Mouse (Mus musculus) activated CD4-positive, CD25-positive, alpha-beta regulatory T cell, adult 4 months (primary cell): ENCODE measurements around the gene Zfp369. TPM values are rescaled to one million over a fixed set of nuclear protein-coding genes. Genes with fewer than 3 reads are reported as not detected.
"Not testable (repeated sequence)": the region's sequence is repeated elsewhere in the genome, so short reads cannot be mapped to it uniquely, and the experiment has no call there.

Source experiments
- ATAC-seq: one replicate; pipeline ENCODE4 v1.8.0; 2017
- polyA plus RNA-seq, 2 experiments: library from polyadenylated mRNA; unstranded; fragments of 100-300 nt; shearing (Covaris generic); gene quantifications; one replicate each; pipeline ENCODE4 v1.2.1; 2017

Gene Zfp369
- polyA plus RNA-seq, result 10 to 100 TPM; 15.4 to 16.8 TPM

DNA sequence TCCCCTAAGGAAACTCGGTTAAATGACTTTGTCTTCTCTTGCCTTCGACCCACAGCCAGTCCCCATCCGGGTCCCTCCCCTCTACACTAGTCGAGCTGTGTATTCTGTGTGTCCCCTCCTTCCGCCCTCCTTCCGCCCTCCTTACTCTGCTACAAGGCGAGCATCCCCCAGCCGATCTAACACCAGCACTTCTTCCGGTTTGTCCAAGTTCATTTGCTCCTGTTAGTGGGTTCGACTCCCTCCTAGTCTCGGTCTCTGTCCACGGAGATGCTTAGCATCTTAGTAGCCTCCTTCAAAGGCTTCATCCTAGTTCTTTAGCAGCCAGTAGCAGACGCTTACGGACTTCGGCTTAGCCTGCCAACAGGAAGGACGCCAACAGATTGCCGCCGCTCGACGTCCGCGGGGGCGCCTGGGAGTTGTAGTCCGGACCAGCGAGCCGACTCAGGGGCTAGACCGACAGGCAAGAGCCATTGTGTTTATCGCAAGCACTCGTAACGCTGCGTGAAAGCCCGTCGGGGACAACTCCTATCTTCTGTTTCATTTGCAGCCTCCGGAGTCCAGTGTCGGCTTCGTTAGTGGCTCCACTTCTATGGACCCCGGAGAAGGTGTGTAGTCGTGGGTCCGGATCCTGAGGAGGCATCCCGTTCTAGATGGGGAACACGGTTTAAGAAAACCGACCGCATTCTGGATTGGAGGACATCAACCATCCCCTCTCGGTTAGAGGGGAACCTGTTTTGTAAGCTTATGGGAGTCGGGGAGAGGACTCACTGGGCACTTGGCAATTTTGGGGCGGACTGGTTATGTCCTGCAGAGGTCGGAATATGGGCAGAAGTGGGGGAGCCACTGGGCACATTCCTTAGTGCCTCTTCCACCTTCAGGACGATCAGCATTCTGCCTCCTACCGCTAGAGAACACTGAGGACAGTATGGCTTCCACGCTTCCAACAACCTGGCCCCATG is at the start of gene Zfp369:
Gene Zfp369 (plus strand): TSS at position 432 of the 959 bp plus-strand sequence.
- ATAC-seq, result peak; percentile 95

DNA sequence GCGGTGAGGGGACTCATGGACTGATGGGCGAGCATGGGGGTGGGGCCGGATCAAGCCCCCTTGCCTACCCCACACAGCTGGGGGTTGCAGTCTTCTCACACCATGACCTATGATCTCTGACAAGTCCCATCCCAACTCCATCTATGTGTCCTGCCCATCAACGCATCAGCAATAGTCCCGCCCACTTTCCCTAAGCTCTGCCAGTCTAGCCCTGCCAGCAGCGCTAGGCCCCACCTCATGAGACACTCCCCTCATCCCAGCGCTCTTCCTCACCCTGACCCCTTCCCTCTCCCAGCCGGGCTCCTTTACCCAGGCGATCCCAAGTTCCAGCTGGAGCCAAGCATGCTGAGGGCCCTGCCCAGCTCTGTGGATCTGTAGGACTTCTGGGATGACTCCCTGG is 41.4 kb upstream of the Zfp369 start:
- ATAC-seq, result no peak

DNA sequence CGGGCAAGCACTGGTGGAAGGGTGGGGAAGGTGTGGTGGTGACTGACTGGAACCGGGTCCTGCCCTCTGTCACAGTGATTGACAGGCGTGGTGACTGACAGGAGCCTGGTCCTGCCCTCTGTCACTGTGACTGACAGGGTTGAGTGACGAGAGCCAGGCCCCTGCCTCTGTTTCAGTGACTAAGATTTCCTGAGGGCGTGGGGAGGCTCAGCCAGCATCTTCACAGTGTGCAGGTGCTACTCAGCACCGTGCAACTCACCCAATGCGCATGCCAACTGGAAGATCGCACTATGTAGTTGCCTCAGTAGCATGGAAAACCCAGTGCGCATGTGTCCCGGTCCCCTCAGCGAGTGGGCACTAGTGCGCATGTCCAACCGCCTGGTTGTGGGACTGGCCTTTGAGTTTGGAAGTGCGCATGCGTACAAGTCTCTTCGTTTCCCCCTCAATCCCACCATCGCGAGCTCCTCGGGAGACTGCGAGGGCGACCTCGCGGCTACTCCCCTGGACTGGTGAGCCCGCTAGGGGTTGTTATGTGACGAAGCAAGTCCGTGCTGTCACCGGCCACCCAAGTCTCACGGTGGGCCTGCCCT is 38.0 kb upstream of the Zfp369 start:
- peak; percentile 85 for ATAC-seq

DNA sequence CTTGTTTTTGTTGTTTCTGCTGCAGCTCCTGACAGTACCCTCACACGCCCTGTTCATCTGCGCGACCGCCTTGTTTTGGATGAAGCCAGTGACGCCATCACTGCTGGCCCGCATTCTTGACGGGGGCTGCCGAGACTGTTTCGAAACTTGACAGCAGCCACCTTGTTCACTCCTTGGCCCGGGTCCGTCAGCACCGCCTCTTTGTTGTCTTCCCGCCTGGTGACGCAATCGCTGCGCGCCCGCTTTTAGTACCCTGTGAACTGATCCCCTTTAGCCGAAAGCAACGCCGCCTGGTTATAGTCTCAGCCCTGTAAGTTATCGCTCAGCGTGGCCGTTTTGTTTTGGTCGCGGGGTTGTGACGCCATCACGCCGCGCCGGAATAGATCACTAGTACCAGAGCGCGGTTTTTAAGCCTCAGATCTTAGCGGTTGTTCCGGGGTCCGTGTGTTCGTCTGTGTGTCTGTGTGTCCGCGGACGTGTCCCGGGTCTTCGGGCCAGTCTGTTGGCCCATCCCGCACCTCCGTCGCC is 37.5 kb upstream of the Zfp369 start:
- ATAC-seq, result peak; percentile 45

DNA sequence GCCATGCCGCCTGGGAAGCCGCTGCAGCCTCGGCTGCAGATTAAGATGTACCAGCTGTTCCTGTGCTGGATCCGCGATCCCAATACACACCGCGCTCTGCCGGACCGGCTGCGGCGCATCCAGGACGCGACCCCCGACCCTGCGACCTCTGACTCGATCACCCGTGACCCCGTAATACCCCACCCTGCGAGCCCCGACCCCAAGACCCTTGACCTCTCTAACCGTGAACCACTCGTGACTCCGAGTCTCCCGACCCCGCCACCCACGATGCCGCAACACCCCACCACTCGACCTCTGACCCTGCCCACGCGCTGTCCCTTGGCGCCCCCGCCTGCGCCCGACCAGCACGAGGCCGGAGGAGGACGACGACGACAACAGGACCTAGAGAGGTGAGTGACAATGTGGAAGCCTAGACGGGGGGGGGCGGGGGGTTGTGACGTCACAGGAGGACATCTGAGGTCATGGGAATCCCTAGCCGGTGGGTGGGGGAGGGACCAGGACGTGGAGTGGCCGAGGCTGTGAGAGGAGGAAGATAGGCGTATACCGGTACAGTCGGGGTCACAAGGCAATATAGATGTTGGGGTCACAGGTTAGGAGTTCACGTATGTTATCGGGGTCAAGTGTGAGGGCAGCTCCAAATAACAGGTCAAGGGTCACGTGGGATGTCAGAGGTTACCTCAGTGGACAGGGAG is 36.8 kb upstream of the Zfp369 start:
- ATAC-seq, result peak; percentile 1

DNA sequence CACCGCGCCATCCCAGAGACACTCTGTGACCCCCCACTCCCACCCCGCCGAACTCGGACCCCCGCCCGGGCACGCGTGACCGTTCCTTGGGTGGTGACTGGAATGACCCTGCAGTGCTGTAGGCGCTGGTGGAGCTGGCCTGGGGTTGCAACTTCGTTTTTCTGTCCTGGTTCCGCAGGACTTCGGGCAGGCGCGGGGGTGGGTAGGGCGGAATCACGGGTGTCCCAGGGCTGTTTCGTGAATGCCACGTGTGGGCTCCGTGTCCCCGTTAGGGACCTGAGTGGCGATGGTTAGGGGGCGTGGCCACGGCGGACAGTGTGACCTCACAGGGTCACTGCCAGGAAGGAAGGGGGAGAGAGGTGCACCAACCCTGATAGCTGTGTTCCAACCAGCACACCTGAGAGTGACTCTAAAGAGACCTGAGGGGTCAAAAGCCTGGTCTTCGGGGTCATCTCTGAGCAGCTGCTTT is 36.3 kb upstream of the Zfp369 start:
- no peak for ATAC-seq

DNA sequence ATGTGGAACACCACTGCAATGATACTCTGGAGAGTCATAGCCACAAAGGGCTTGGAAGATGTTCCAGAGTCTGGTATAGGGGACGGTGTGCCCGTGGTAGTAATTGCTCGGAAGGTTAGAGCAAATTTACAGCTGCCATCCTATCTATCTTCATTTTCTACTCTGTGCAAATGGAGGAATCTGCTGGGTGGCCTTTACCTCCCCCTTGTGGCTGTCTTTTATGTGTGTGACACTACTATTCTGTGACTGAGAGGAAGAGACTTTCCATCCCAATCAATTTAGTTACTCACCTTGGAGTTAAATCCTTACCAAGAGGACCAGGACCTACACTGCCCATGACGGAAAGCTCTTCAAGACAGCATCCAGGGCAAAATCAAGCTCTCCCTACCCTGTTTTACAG is 35.3 kb upstream of the Zfp369 start:
- no peak for ATAC-seq

DNA sequence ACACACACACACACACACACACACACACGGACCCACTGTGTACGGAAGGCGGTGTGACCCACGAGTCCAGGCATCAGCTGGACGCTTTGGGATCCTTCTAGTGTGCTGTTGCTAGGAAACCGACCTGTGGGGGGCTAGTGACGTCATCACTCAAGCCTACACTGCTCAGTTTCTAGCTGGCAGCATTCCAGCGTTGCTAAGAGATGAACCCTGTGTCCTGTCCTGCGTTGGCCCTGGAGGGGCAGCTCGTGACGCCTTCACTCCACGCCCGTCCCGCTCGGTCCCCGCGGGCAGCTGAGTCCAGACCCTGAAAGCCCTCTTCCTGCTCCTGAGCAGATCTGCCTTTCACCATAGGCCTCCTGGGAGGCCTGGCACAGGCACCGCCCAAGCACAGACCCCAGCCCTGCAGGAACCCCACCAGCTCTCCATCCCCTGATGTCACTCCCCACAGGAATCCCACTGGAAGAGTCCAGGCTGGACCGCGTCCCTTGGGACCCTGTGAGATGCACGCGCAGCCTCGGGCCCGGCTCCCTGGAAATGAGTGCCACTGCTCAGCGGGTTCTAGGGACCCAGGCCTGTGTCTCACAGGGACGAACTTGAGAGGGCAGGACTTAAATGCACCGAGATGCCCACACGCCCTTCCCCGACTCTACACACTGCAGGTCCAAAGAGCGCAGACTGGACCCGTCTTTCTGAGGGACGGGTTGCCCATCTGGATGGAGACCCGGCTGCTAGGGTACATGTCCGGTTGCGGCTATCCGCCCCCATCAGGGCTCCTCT is 20.2 kb upstream of the Zfp369 start:
- no peak for ATAC-seq

DNA sequence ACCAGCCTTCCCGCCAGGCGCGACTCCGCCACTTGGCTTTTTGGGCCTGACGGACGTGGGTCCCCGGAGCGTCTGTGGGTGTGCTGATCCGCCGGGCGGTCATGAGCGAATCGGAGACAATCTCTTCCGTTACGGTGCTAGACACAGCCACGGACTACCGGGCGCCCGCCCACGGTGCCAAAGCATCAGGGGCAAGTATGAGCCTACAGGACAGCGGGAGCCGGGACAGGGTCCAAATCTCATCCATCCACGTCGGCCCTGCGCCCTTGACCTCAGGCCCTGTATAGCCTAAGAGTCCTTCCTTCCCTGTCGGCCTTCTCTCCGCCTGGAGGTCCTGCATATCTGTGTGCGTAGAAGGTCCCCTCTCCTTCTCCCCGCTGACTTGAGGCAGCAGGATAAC is 19.4 kb upstream of the Zfp369 start, which contains the start of gene Gm10775:
Gene Gm10775 (plus strand): TSS at position 301 of the 400 bp plus-strand sequence.
- ATAC-seq, result no peak

DNA sequence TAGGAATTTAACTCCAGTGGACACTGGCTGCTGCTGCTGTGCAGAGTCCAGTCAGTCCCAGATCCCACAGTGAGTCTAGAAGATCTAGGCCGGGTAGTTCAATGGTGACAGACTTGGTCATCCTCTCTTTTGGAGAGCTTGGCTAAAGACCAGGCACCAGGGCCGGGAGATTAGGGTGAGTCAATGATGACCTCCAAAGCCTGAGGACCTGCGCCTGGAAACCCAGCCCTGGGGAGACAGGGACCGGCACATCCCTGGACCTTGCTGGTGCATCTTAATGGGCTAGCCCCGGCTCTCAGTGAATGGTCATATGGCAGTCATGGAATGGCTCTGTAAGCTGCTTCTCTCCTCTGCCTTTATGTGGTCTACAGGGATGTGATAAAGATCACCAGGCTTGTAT is 16.5 kb upstream of the Zfp369 start:
- no peak for ATAC-seq

DNA sequence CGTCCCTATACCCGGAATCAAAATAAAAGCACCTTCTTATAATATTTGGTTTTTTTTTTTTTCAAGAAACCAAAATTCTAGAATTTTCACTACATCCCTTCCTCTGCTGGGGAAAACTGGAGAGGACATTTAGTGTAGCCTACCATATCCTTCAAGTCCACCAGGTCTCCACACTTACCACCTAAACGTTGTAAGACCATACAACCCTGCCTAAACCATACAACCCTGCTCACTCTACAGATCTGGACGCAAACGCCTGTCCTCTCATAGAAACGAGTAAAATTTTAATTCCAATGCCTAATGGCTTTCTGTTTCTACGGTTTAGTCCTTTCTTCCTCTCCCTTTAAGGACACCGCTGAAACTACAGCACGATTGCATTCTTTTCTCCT is 626 bp upstream of the Zfp369 start:
- ATAC-seq, result no peak

DNA sequence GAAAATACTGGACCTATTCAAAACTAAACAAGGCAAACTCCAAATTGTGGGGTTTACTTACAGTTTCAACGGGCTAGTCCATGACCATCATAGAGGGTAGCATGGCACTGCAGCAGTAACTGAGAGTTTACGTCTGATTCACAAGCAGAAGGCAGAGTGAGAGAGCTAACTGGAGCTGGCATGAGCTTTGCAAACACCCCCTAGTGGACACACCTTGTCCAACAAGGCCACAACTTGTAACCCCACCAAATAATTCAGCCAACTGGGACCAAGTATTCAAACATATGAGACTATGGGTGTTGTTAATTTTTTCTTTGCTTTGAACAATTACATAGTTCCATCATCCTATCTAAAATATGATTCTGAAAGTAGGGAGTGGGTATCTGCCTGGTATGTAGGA is 8.2 kb downstream of the Zfp369 start:
- ATAC-seq, result no peak

DNA sequence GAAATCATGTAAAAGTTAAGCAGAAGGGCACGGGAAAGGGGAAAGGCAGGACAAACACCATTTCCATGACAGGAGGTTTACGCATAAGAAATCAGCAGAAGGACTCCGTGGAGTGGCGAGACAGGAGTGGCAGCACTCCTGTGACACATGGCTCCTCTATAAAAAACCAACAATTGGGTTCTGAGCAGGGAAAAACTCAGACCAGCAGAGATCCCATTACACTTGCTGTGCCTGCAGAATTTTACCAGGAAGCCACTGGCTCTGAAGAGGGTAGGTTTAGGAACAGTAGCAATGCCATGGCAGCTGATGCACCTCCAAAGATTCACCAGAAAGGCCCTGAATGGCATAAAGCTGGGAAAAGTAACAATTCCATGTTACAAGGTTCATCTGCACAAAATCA is 17.7 kb downstream of the Zfp369 start:
- ATAC-seq, result no peak

DNA sequence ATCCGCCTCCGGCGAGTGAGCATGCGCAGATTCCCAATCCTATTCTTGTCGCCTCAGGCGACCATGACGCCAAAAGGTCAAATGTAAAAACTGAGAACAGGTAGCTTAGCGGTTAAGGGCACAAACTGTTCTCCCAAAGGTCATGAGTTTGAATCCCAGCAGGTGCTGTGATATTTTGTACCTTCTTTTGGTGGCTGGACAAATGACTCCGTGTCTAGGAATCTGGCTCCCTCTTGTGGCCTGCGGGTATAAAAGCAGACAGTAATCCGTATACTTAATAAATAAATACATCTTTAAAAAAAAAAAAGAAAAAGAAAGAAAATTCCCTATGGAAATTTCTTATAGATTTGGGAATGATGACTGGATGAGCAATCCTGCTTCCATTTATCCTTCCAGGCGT is 32.2 kb downstream of the Zfp369 start:
- peak; percentile 46 for ATAC-seq

DNA sequence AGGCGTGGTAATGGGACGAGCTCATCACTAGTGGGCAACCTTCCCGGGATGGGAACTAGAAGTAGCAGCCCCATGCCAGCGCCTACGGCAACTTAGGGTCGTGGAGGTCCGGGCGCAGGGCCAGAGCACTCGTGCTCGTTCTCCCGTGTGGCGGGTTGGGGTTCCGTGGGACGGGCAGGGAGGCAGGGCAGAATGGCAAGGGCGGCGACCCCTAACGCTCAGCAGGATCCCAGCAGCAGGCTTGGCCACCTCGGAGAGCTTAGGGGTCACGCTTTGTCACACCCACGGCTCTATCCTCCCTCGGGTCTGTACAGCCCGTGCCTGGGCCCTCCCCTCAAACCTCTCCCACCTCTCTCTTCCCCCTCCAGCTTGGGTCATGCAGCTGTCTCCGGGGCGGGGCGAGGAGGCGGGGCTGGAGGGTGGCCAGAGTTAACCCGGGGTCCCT is 32.7 kb downstream of the Zfp369 start:
- no peak for ATAC-seq

DNA sequence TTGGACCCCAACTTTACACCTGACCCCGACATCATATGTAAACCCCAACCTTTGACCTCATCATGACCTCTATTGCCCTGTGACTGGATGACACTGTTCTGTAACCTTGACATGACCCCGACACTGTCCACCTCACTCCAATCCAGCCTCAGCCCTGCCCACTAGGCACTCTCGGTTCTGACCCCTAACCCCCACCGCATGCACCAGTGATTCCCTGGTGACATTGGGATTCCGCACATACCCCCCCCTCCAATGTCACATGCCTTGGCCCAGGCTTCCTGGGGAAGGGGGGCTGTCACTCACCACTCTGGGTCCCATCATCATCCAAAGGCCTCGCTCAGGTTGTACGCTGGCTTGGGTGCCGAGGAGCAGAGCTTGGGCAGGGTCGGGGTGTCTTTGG is 33.2 kb downstream of the Zfp369 start:
- no peak for ATAC-seq

DNA sequence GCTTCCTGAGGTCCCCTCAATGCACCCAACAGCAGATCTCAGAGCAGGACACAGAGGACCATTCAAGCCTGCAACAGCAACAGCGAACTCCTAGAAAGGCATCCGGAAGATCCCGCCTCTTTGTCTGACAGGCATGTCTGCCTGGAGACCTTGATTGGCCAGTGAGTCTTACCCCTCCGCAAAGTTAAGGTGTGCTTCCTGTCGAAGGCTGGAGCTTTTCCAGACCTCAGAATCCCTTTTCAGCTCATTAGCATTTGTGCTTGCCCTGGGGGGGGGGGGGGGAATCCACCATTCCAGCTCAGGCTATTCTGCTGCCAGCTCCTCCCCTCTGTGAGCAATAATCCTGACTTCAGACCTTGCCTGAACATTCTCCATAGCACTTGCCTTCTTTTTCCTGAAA is 69.9 kb downstream of the Zfp369 start:
- not testable (repeated sequence) for ATAC-seq

DNA sequence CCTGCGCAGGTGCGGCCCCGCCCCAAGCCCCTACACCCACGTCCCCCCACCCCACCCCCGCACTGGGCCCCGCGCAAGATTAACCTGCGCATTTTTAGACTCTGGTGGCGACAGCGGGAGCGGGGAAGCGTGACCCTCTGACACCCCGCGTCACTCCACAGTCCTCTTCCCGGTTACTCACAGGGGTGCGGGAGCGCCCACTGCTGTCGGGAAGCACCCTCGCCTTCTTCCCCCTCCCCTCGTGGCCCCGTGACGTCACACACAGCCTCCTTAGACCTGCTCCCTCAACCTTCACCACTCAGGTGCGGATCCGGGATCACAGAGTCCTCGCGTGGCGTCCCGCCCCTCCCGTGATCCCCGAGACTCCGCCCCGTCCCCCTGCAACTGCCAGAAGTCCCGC is 73.2 kb downstream of the Zfp369 start:
- ATAC-seq, result not testable (repeated sequence)
